Mouse (Mus musculus) CH12.LX (cell line): Measurements from ENCODE around the gene Gsto1.

Experiments
- BHLHE40 ChIP-seq: IDR thresholded peaks from 2 replicates; pipeline ENCODE4 v1.6.1; 2011; ENCODE audit warnings: mild to moderate bottlenecking, low read depth, low read length, improper control_type of control experiment
- CTCF ChIP-seq, 2 experiments: IDR thresholded peaks in 1 of 2; conservative IDR thresholded peaks in 1 of 2; 2 replicates each; pipeline ENCODE4 v1.5.1; 2011 to 2012; ENCODE audit warnings: low read depth in 2 of 2, low read length in 2 of 2, improper control_type of control experiment in 1 of 2, inconsistent platforms in 1 of 2, mild to moderate bottlenecking in 1 of 2, moderate library complexity in 1 of 2
- KAT2A ChIP-seq: IDR thresholded peaks from 2 replicates; pipeline ENCODE4 v1.6.1; 2012; ENCODE audit warnings: low read length, improper control_type of control experiment, inconsistent platforms; ENCODE audit not compliant: insufficient replicate concordance
- MAX ChIP-seq: IDR thresholded peaks from 2 replicates; pipeline ENCODE4 v1.6.1; 2011; ENCODE audit warnings: low read length, improper control_type of control experiment
- MAZ ChIP-seq: IDR thresholded peaks from 2 replicates; pipeline ENCODE4 v1.6.1; 2012; ENCODE audit warnings: low read depth, mild to moderate bottlenecking, inconsistent platforms, low read length, improper control_type of control experiment, moderate library complexity
- NRF1 ChIP-seq: IDR thresholded peaks from 2 replicates; pipeline ENCODE4 v1.6.1; 2014; ENCODE audit warnings: low read depth, mild to moderate bottlenecking, inconsistent platforms, low read length, improper control_type of control experiment, moderate library complexity
- POLR2A ChIP-seq: IDR thresholded peaks from 2 replicates; pipeline ENCODE4 v1.6.1; 2011; ENCODE audit warnings: low read depth, mild to moderate bottlenecking, improper control_type of control experiment, low read length
- ZNF384 ChIP-seq: IDR thresholded peaks from 2 replicates; pipeline ENCODE4 v1.6.1; 2012; ENCODE audit warnings: low read depth, low read length, improper control_type of control experiment, inconsistent platforms

GRCm38 (mm10) chr19:47854796-47855783 lies at the start of gene Gsto1:
- TF ChIP-seq NRF1 (peak; percentile 6; the same call in 1 of the 2 replicates), POLR2A (peak; percentile 96), MAX (peak; percentile 90), CTCF (conservative IDR thresholded peaks at IDR 0.05 in 1 of 2, IDR thresholded peaks at IDR 0.05 in 1 of 2; ENCODE audit: low read depth in 2 of 2, low read length in 2 of 2) (no peak), BHLHE40 (no peak; the same call in none of the 2 replicates), KAT2A (no peak), ZNF384 (no peak), MAZ (peak; percentile 85)
